Mouse (Mus musculus) Muller cell, postnatal 12 days (primary cell): ENCODE measurements around the gene Fam228b.
"Not testable (repeated sequence)": the region's sequence is repeated elsewhere in the genome, so short reads cannot be mapped to it uniquely, and the experiment has no call there.

Experiments
- DNase-seq: peaks from one replicate; pipeline ENCODE4 v3.0.0-alpha.2; 2015; ENCODE audit errors: inconsistent ontology term

The Fam228b gene

GRCm38 (mm10) chr12:4768492-4769332 is at the start of gene Fam228b, which contains the start of gene Pfn4:
Gene Fam228b, minus strand, starts transcription at chr12:4769267.
Gene Pfn4, plus strand, starts transcription at chr12:4769022.
- DNase-seq, result peak; percentile 97

DNA sequence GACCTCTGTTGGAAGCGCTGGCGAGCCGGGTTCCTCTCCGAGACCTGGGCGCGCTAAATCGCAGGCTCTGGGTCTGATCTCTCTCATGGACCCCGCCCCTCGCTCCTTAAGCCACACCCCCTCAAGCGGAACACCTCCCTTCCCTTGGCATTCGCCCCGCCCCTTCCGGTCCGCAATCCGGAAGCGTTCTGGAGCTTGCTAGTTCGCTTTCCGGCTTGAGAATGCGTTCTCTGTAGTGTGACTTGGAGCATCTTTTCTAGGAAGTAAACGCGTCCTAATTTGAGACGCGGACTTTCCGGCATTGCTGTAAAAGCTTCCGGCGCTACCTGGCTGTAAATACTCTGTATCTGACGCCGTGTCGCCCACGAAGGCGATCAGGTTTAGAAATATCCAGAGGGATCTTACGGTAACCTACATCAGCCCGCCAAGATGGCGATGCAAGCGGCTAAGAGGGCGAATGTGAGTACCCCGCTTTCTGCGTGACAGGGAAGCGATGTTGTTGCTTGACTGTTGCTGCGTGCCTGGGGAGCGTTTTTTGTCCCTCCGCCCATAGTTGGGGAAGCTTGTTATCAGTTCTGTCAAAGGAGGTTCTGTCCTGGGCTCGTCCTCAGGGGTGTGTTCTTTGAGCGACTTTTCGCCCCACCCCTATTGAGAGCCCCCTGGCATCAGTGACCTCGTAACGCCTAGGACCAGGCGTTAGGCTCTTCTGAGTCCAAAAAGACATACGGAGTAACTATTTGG is 48.5 kb upstream of the Fam228b start, which contains the start of gene Sf3b6:
TSS of gene Sf3b6 (plus strand) at position 184 of the 741 bp plus-strand sequence.
- peak; percentile 99 for DNase-seq

DNA sequence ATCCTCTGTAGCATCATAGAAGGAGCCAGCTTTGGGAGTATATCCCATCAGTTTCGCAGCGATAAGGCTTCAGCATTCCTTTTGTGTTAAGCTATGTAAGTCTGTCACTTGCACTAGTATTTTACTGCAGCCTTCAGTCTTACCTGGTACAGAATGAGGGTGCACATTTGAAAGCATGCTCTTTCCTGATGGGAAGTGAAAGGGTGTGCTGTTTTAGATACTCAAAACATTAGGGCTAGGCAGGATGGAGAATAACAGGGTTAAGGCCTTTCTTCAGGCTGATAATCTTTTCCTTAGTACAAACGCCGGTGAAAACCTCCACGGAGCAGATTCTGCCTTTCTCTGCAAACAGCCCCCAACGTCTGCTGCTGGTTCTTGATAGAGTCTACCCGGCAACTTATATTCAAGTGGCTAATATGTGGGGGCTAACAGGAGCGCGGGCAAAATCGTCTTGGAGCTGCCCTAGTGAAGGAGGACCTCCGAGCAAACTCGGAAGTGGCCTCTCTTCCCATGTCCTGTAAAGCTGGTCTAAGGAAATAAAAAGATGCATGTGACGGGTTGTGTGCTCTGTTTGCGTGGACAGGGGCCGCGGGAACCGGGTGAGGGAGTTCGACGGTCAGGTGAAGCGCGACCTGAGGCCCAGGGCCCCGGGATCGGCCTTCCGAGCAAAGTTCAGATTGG is 47.8 kb upstream of the Fam228b start:
- no peak for DNase-seq

- no peak for DNase-seq
Observed at GRCm38 (mm10) chr12:4813636-4814035, 44.6 kb upstream of the Fam228b start.

GRCm38 (mm10) chr12:4811705-4812104 is 42.6 kb upstream of the Fam228b start:
- no peak for DNase-seq

- DNase-seq, result no peak
Observed at GRCm38 (mm10) chr12:4811036-4811435, 42.0 kb upstream of the Fam228b start.

- DNase-seq, result not testable (repeated sequence)
Observed at GRCm38 (mm10) chr12:4797471-4797870, 28.4 kb upstream of the Fam228b start.

GRCm38 (mm10) chr12:4793718-4794117 is 24.7 kb upstream of the Fam228b start:
- DNase-seq, result no peak

GRCm38 (mm10) chr12:4788128-4788527 is 19.1 kb upstream of the Fam228b start:
- DNase-seq, result not testable (repeated sequence)

DNA sequence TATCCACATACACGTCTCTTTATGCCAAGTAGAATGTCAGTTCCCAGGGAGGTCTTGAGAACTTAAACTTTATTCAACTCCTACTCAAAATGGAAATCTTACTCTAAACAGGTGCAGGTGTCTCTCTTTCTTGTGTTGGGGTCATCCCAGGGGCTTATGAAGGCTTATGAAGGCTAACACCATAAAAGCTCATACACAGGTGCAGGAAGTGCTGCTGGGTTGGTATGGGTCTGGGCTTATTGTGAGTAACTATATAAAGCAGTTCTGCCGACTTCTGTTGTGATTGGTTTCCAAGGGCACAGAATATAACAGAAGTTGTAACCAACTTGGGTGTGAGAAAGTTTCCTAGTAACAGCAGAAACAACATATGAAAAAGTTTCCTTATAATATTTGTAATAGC is 15.4 kb upstream of the Fam228b start:
- DNase-seq, result no peak

- no peak for DNase-seq
Observed at GRCm38 (mm10) chr12:4783598-4783997, 14.5 kb upstream of the Fam228b start.

DNA sequence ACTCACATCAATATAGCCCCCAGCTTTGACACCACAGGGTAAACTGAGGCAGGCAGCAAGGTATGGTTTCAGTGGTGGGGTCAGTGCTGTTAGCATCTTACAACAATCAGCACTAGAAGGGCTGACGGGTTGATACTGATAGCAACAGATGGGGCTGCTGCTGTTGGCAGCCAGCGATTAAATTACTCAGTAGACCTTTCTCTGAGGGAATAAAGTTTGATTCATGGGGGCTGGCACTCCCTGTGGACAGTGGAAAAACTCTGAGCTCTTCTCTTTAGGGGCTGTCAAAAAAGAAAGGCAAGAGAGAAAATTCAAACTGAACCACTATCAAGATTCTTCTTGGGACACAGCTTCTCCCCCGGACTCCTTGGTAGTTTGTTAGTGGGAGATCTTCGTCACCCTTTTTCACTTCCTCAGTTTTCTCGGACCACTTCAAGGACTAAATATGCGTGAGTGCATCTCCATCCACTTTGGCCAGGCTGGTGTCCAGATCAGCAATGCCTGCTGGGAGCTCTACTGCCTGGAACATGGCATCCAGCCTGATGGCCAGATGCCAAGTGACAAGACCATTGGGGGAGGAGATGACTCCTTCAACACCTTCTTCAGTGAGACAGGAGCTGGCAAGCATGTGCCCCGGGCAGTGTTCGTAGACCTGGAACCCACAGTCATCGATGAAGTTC is 12.8 kb upstream of the Fam228b start:
- DNase-seq, result not testable (repeated sequence)

GRCm38 (mm10) chr12:4781270-4781669 is 12.2 kb upstream of the Fam228b start:
- no peak for DNase-seq

DNA sequence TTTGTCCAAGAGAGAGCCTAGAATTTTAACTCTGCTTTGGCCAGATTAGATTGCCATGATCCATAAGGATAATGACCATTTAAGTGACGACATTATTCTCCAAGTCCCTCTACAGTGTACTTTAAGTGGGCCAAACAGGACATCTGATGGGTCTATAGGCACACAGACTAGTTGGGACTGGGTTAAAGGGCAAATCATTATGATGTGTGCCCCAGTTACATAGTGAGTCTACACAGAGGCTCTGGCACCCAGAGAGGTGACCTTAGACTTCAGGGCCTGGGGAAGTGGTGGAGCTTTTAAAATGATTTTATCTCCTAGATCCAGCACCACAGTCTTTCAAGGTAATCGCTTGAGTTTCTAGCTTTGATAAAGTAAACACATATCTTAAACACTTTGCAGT is 11.2 kb upstream of the Fam228b start:
- no peak for DNase-seq

GRCm38 (mm10) chr12:4777734-4778133 is 8.7 kb upstream of the Fam228b start:
- no peak for DNase-seq

DNA sequence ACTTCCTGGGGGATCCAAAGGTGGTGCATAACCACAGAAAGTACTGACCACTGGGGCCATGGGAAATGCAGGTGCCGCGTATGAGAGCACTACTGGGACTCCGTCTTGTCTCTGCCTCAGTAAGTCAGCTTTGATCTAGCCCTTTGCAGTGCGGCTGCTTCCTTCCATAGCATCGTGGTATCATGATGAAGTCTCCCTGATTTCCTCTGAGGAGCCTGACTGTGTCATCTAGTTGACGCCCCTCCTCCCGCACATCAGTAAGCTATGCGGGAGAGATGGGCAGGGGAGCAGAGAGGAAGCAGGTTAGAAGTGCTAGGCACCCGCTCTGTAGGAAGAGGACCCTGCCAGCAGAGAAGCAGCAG is 6.5 kb upstream of the Fam228b start:
- no peak for DNase-seq

DNA sequence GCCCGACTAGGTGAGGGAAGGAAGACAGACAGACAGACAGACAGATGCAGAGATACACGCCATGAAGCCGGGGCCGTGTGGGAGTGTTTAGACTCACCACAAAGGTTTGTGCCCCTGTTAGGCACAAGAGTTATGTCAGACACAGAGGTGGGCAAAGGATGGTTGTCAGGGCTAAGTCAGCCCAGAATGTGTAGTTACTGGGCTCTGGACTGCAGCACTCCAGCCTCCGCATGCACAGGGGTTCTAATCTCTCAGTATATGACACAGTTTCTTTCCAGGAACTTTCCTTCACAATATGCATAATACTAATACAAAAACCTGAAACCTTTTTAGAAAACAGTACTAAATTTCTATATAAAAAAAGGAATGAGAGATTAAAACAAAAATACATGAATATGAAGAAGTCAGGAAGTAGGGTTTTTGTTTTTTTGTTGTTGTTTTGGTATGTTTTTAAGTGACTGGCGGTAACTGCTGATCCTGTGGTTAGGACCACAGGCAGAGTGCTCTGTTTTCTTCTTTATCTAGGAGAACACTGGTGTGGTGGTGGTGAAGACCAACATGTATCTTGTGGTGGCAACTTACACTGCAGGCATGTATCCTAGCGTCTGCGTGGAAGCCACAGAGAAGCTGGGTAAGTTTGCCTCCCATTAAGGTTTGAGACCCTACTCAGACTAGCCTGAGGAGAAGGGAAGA is 6.0 kb upstream of the Fam228b start:
- no peak for DNase-seq

- no peak for DNase-seq
Observed at GRCm38 (mm10) chr12:4769333-4769723, 261 bp upstream of the Fam228b start.

DNA sequence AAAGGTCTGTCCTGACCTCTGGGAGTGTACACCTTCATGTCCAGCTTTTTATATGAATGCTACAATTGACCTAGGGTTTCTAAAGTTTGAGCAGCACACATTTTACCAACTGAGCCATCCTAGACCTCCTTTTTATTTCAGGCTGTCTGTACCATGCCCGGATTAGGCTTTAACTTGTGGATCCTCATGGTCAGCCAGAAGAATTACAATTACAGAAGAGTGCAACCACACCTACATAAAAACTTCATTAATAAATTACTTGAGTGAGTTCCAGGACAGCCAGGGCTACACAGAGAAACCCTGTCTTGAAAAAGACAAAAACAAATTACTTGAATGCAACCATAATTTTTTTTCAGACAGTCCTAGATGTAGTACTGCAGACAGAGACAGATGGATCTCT is 12.0 kb downstream of the Fam228b start:
- DNase-seq, result no peak

DNA sequence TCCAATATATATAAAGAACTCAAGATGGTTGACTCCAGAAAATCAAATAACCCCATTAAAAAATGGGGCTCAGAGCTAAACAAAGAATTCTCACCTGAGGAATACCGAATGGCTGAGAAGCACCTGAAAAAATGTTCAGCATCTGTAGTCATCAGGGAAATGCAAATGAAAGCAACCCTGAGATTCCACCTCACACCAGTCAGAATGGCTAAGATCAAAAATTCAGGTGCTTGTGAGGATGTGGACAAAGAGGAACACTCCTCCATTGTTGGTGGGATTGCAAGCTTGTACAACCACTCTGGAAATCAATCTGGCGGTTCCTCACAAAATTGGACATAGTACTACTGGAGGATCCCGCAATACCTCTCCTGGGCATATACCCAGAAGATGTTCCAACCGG is 14.6 kb downstream of the Fam228b start:
- DNase-seq, result peak; percentile 96

DNA sequence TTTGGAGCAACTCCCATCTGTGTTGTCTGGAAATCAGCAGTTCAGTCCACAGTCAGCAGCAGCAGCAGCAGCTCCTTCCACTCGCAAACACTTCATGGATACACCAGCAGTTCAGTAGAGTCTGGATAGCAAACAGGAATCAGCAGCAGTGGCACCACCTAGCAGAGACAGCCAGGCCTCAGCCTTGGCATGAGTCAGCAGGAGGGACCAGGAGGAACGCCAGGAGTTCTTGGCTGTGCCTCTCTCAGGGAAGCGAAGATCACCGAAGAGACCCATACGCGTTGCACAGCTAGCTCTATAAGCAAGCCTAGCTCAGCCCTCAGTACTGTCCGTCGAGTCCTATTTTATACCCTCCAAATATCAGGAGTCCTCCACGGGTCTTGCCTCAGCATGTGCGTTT is 24.6 kb downstream of the Fam228b start:
- DNase-seq, result no peak
